Mouse (Mus musculus) brain, embryonic 14.5 days (tissue): ENCODE results near the gene Dqx1. TPM values are rescaled to one million over a fixed set of nuclear protein-coding genes. Genes with fewer than 3 reads are reported as not detected.

Source experiments
- DNase-seq: peaks from one replicate; pipeline ENCODE4 v3.0.0-alpha.2; 2011; ENCODE audit warnings: low read depth
- CTCF ChIP-seq: fragments of 200-500 bp; IDR thresholded peaks from 2 replicates; pipeline ENCODE4 v1.5.1; 2012; ENCODE audit warnings: inconsistent platforms, mild to moderate bottlenecking, moderate library complexity, borderline replicate concordance; ENCODE audit not compliant: insufficient read depth, insufficient read length; ENCODE audit errors: extremely low read depth
- POLR2A ChIP-seq: fragments of 200-500 bp; IDR thresholded peaks from 2 replicates; pipeline ENCODE4 v1.6.1; 2012; ENCODE audit warnings: mild to moderate bottlenecking, inconsistent platforms, borderline replicate concordance; ENCODE audit not compliant: poor library complexity, insufficient read depth, insufficient read length, severe bottlenecking; ENCODE audit errors: extremely low read depth
- polyA plus RNA-seq: library from polyadenylated mRNA; depleted of rRNA; stranded (reverse); fragments of >200 nt; gene quantifications from 2 replicates; pipeline ENCODE4 v1.2.3, GENCODE M21; 2012; rRNA removed

Gene Dqx1
- polyA plus RNA-seq, 1 experiment: 1.0 TPM

DNA sequence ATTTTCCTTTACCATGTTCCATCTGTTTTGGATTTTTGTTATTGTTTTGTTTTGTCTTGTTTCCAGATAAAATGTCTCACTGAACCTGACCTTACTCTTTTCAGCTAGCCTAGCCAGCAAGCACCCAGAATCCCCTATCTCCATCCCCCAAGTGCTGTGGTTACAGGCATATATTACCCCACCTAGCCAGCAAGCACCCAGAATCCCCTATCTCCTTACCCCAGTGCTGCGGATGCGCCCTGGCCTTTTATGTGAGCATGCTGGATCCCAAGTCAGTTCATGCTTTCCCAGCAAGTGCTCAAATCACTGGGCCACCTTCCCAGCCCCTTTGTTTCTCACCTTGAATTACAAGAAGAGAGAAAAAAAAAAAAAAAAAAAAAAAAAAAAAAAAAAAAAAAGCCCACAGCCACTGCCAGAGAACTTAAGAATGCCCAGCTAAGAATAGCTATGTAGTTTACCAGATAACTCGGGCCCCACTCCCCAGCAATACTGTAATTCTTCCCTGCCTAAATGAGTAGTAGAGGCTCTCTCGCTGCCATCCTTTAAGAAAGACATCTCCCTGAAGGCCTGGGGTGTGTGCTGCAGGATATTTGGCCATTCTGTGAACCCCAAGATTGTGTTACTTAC is 54.0 kb downstream of the Dqx1 start:
- no peak for TF ChIP-seq CTCF
- TF ChIP-seq POLR2A: no peak

GRCm38 (mm10) chr6:83115011-83115671 is 57.5 kb downstream of the Dqx1 start, which contains the start of gene Mogs:
Mogs (plus strand) TSS chr6:83115496.
- no peak for TF ChIP-seq CTCF
- TF ChIP-seq POLR2A: peak; percentile 93

More for the DNA sequence above, 54.0 kb downstream of the Dqx1 start:
- DNase-seq: no peak

GRCm38 (mm10) chr6:83115682-83116372 is 58.2 kb downstream of the Dqx1 start:
- DNase-seq: peak; percentile 32
- TF ChIP-seq POLR2A (no peak), CTCF (no peak)

More at GRCm38 (mm10) chr6:83115011-83115671, 57.5 kb downstream of the Dqx1 start, which contains the start of gene Mogs:
- peak; percentile 95 for DNase-seq

GRCm38 (mm10) chr6:83116373-83117164 is 58.9 kb downstream of the Dqx1 start:
- TF ChIP-seq POLR2A (no peak), CTCF (no peak)
- DNase-seq: no peak

Other genes with a start within 250 kb of the Dqx1 start
- 21.3 and 23.9 TPM in 2 replicates for gene Sema4f, start 118.1 kb upstream of the Dqx1 start, polyA plus RNA-seq
- gene M1ap, start 110.9 kb upstream of the Dqx1 start, polyA plus RNA-seq: 0.05 and 0.15 TPM in 2 replicates
- gene Dok1, start 24.4 kb upstream of the Dqx1 start, polyA plus RNA-seq: 2.7 and 2.9 TPM in 2 replicates
- 6.7 and 7.3 TPM in 2 replicates for gene Loxl3, start 23.7 kb upstream of the Dqx1 start, polyA plus RNA-seq
- 222 and 386 TPM in 2 replicates for gene Aup1, start 3.3 kb upstream of the Dqx1 start, polyA plus RNA-seq
- 63.4 and 99.1 TPM in 2 replicates for gene Htra2, start 2.6 kb upstream of the Dqx1 start, polyA plus RNA-seq
- 0.31 TPM in 1 of 2 replicates, not detected in the other for gene Tlx2, start 12.4 kb downstream of the Dqx1 start, polyA plus RNA-seq
- 39.8 and 66.1 TPM in 2 replicates for gene Pcgf1, start 20.0 kb downstream of the Dqx1 start, polyA plus RNA-seq
- 0.29 and 0.78 TPM in 2 replicates for gene Lbx2, start 28.5 kb downstream of the Dqx1 start, polyA plus RNA-seq
- 10.4 and 12.8 TPM in 2 replicates for gene Ccdc142, start 43.8 kb downstream of the Dqx1 start, polyA plus RNA-seq
- 10.3 and 11.6 TPM in 2 replicates for gene Gm42688, start 43.8 kb downstream of the Dqx1 start, polyA plus RNA-seq
- gene Mrpl53, start 51.2 kb downstream of the Dqx1 start, polyA plus RNA-seq: 99.0 and 142 TPM in 2 replicates
- gene Mogs, start 57.7 kb downstream of the Dqx1 start, polyA plus RNA-seq: 45.3 and 63.1 TPM in 2 replicates
- 298 and 440 TPM in 2 replicates for gene Wbp1, start 63.7 kb downstream of the Dqx1 start, polyA plus RNA-seq
- gene Ino80b, start 67.6 kb downstream of the Dqx1 start, polyA plus RNA-seq: 43.4 and 47.9 TPM in 2 replicates
- 28.9 and 30.7 TPM in 2 replicates for gene Rtkn, start 77.6 kb downstream of the Dqx1 start, polyA plus RNA-seq
- gene Wdr54, start 98.6 kb downstream of the Dqx1 start, polyA plus RNA-seq: 21.2 and 31.4 TPM in 2 replicates
- 2.9 and 4.1 TPM in 2 replicates for gene 1700003E16Rik, start 98.6 kb downstream of the Dqx1 start, polyA plus RNA-seq
- gene Dctn1, start 108.1 kb downstream of the Dqx1 start, polyA plus RNA-seq: 217 and 252 TPM in 2 replicates
- gene Slc4a5, start 162.0 kb downstream of the Dqx1 start, polyA plus RNA-seq: 2.1 and 7.0 TPM in 2 replicates